Mouse (Mus musculus) heart, embryonic 12.5 days (tissue): ENCODE measurements at regions not wholly inside any gene's neighbourhood (a gene's known extent, or its start where the extent isn't known, plus 50 kb on each side); places are given as distances from the start of the nearest gene placed in this dataset.

Experiments
- ATAC-seq: fragments of 200-750 bp; cut with Nextera tagmentation; 2 replicates; pipeline ENCODE4 v1.8.0; 2017; ENCODE audit warnings: moderate TSS enrichment, moderate library complexity; ENCODE audit not compliant: insufficient number of reproducible peaks, low FRiP score
- H3K27ac ChIP-seq: fragments of 300-500 bp; sonication (generic); 2 replicates; pipeline ENCODE4 v1.5.1; 2016; ENCODE audit warnings: mild to moderate bottlenecking, moderate library complexity; ENCODE audit not compliant: poor library complexity, severe bottlenecking
- H3K27me3 ChIP-seq: fragments of 300-500 bp; sonication (generic); replicated peaks from 2 replicates; pipeline ENCODE4 v1.6.1; 2016; ENCODE audit warnings: mild to moderate bottlenecking, moderate library complexity
- H3K36me3 ChIP-seq: fragments of 300-500 bp; sonication (generic); 2 replicates; pipeline ENCODE4 v1.6.1; 2016; ENCODE audit warnings: mild to moderate bottlenecking, moderate library complexity
- H3K4me1 ChIP-seq: fragments of 300-500 bp; sonication (generic); replicated peaks from 2 replicates; pipeline ENCODE4 v1.6.1; 2016; ENCODE audit warnings: mild to moderate bottlenecking
- H3K4me2 ChIP-seq: fragments of 300-500 bp; sonication (generic); 2 replicates; pipeline ENCODE4 v1.6.1; 2016; ENCODE audit warnings: mild to moderate bottlenecking, moderate library complexity
- H3K4me3 ChIP-seq: fragments of 300-500 bp; sonication (generic); 2 replicates; pipeline ENCODE4 v1.5.1; 2016; ENCODE audit warnings: mild to moderate bottlenecking
- H3K9ac ChIP-seq: fragments of 300-500 bp; sonication (generic); 2 replicates; pipeline ENCODE4 v1.6.1; 2016; ENCODE audit warnings: mild to moderate bottlenecking, moderate library complexity
- H3K9me3 ChIP-seq: fragments of 300-500 bp; sonication (generic); replicated peaks from 2 replicates; pipeline ENCODE4 v1.6.1; 2016; ENCODE audit warnings: mild to moderate bottlenecking, moderate library complexity
- WGBS: fragments of 180-500 bp; shearing (Covaris S2); methylation state at CpG from one replicate; pipeline ENCODE4 v1.1.7; 2016; 5-methylcytosine and 5-hydroxymethylcytosine counted together

DNA sequence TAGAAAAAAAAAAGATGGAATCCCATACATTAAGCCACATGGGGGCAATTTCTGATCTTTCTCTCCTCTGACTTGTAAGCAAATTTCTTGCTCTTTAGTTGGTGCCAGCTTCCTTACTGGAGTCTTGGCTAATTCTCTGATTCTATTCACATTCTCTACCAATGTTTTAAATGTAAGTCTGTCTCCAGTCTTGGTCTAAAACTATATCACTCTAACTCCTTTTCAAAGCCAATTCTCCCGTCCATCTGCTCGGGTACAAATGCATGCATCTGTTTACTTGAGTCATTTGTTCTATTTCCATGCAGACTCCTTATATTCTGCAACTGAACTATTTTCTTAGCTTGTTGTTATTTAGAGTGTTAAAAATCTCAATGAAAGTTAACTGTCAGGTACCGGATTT, 440.0 kb downstream of the Tfec start:
- ATAC-seq = no peak
- Histone ChIP-seq H3K9me3 (no peaks in the 10 kb centered on the region), H3K27ac (no peak overlapping the region), H3K4me3 (no peak overlapping the region), H3K9ac (no peak overlapping the region), H3K4me1 (no peaks in the 10 kb centered on the region), H3K27me3 (no peaks in the 10 kb centered on the region), H3K4me2 (no peak overlapping the region), H3K36me3 (no peaks in the 10 kb centered on the region)
- WGBS = 77% methylated on average over 3 of the region's 3 CpGs
